Mouse (Mus musculus): ENCODE measurements around the gene Mob1a.
"Not testable (repeated sequence)": the region's sequence is repeated elsewhere in the genome, so short reads cannot be mapped to it uniquely, and the experiment has no call there.

Gene Mob1a

GRCm38 (mm10) chr6:83342957-83343356, 17.1 kb downstream of the Mob1a start:
- no peak for DNase-seq (ENCODE audit: low read depth)

GRCm38 (mm10) chr6:83345285-83345684, 19.5 kb downstream of the Mob1a start:
- DNase-seq (ENCODE audit: low read depth): not testable (repeated sequence)

- DNase-seq (ENCODE audit: low read depth): no peak
Measured at GRCm38 (mm10) chr6:83347916-83348315, 22.1 kb downstream of the Mob1a start.

- DNase-seq (ENCODE audit: low read depth): no peak
Measured at GRCm38 (mm10) chr6:83348873-83349272, 23.1 kb downstream of the Mob1a start, which contains the start of gene Bola3. Gene Bola3 (plus strand): TSS chr6:83349147.

- peak; percentile 77 for DNase-seq (ENCODE audit: low read depth)
Measured at GRCm38 (mm10) chr6:83349274-83349958, 23.6 kb downstream of the Mob1a start.

- DNase-seq (ENCODE audit: low read depth): no peak
Measured at GRCm38 (mm10) chr6:83350172-83350571, 24.4 kb downstream of the Mob1a start.

GRCm38 (mm10) chr6:83350851-83351405, 25.1 kb downstream of the Mob1a start:
- DNase-seq (ENCODE audit: low read depth): no peak

- DNase-seq (ENCODE audit: low read depth): peak; percentile 47
Measured at GRCm38 (mm10) chr6:83351490-83352160, 25.8 kb downstream of the Mob1a start.

- no peak for DNase-seq (ENCODE audit: low read depth)
Measured at GRCm38 (mm10) chr6:83352666-83353410, 27.0 kb downstream of the Mob1a start.

GRCm38 (mm10) chr6:83354856-83355781, 29.3 kb downstream of the Mob1a start:
- DNase-seq (ENCODE audit: low read depth): no peak

GRCm38 (mm10) chr6:83356569-83357138, 30.8 kb downstream of the Mob1a start:
- DNase-seq (ENCODE audit: low read depth): peak; percentile 63

- no peak for DNase-seq (ENCODE audit: low read depth)
Measured at GRCm38 (mm10) chr6:83357436-83357835, 31.6 kb downstream of the Mob1a start.

GRCm38 (mm10) chr6:83361523-83362248, 35.9 kb downstream of the Mob1a start:
- no peak for DNase-seq (ENCODE audit: low read depth)

- DNase-seq (ENCODE audit: low read depth): no peak
Measured at GRCm38 (mm10) chr6:83363075-83363474, 37.3 kb downstream of the Mob1a start.

GRCm38 (mm10) chr6:83370316-83370965, 44.6 kb downstream of the Mob1a start:
- DNase-seq (ENCODE audit: low read depth): no peak

GRCm38 (mm10) chr6:83371350-83371749, 45.5 kb downstream of the Mob1a start:
- no peak for DNase-seq (ENCODE audit: low read depth)

- no peak for DNase-seq (ENCODE audit: low read depth)
Measured at GRCm38 (mm10) chr6:83373704-83374300, 48.0 kb downstream of the Mob1a start.

GRCm38 (mm10) chr6:83381510-83382491, 56.0 kb downstream of the Mob1a start:
- DNase-seq (ENCODE audit: low read depth): peak; percentile 36
